Mouse (Mus musculus) A20 (cell line): ENCODE measurements around the gene Pcp2.
"Not testable (repeated sequence)": the region's sequence is repeated elsewhere in the genome, so short reads cannot be mapped to it uniquely, and the experiment has no call there.

ENCODE experiments used
- DNase-seq: peaks from one replicate; pipeline ENCODE4 v3.0.0-alpha.2; 2011; ENCODE audit warnings: low read depth, low spot score

Gene Pcp2

DNA sequence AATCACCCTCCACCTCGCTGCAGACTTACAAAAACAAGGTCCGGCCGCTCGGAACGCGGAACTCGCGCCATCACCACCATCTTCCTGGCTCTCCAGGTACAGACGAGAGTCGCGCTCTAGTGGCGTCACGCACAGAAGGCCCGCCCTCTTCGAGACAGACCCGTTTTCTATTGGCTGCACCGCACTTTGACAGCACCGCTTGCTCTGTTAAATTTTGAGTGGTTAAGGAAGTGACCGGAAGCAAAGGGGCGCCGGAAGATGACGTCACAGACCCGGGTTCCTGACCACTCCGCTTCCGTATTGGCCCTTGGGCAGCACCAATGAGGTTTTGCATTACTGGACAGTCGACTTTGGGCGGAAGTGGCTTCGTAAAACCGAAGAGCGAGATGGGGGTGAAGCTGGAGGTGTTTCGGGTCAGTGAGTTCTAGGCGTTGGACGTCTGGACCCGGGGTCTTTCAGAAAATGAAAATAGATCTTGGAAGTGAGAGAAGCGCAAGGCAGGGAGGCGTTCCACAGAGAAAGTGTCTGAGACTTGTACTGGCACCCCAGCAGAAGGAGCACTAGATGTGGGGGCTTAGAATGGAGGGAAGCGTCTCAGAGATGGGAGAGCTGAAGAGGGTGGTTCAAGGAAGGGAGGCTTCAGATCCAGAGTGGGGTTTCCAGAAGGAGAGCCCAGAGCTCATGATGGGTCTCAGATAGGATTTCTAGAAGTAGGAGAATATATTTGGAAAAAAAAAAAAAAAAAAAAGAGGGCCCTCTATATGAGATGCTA is 4.0 kb downstream of the Pcp2 start, which contains the start of the genes Xab2 and Pet100:
Xab2 (minus strand) TSS at position 118 of the 772 bp plus-strand sequence.
Pet100 (plus strand) TSS at position 350 of the 772 bp plus-strand sequence.
- DNase-seq, result peak; percentile 100

DNA sequence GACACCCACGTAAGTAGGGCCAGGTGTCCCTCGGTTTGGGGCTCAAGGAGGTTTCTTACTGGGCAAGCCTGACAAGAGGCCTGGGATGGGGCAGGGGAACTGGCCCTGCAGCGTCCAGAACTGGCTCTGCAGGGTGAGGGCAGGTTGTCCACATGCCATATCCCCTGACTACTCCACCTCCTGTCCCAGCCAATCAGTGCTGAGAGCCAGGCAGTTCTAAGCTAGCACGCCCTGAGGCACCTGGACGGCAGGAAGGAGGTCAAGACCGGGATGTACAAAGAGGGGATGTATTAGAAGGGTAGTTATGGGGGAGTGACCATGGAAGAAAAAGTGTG is 15.6 kb downstream of the Pcp2 start:
- no peak for DNase-seq

- no peak for DNase-seq
Observed at GRCm38 (mm10) chr8:3609046-3609815, 16.1 kb downstream of the Pcp2 start.

DNA sequence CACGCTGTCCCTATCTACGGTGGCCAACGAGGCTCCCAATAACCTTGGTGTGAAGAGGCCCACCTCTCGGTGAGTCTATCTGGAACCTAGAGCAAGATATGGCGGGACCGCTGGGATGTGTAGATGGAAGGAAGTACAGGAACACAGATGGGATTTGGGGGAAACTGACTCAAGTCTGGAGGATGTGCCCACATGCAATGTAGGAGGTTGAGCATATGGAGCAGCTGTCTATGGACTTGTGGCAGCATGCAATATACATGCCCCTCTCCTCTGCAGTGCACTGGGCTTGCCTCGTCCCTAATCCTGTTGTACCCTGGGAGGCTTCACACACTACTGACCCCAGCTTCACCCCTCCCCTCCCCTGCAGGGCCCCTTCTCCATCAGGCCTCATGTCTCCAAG is 17.5 kb downstream of the Pcp2 start:
- DNase-seq, result no peak

DNA sequence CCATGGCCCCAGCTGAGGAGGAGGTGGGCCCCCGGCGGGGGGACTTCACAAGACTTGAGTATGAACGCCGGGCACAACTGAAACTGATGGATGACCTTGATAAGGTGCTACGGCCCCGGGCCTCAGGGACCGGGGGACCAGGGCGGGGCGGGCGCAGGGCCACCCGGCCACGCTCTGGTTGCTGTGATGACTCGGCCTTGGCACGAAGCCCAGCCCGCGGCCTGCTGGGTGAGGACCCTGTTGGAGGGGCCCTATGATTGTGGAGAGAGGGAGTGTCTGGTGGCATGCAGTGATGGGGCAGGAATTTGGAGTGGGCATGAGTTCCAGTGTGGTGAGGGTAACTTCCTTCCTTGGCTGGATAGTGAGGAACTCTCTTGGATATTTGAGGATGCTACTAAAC is 18.8 kb downstream of the Pcp2 start:
- DNase-seq, result no peak

DNA sequence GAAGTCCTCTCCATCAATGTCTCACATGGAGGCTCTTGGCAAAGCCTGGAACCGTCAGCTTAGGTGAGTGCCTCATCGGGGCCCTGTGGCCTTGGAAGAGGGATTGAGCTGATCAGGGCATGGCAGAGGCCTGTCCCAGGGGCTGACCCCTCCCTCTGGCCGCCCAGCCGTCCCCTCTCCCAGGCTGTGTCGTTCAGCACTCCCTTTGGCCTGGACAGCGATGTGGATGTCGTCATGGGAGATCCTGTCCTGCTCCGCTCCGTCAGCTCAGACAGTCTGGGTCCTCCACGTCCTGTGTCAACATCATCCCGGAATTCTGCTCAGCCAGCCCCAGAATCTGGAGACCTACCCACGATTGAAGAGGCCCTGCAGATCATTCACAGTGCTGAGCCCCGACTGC is 21.9 kb downstream of the Pcp2 start:
- no peak for DNase-seq

DNA sequence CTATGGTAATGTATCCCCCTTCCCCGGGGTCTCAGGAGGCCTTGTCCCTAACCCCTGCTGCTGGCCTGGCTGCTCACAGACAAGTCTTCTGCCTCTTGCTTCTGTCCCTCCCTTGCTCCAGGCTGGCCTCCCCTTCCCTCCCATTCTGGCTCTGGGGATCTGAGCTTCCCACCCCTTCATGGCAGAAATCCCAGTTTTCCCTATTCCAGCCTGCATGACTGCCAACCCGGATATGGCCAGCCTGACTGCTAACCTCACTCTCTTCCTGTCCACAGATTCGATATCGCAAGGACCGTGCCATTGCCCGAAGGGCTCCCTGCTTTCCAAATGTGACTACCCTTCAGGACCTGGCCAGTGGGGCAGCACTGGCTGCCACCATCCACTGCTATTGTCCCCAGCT is 24.9 kb downstream of the Pcp2 start:
- no peak for DNase-seq

- no peak for DNase-seq
Observed at GRCm38 (mm10) chr8:3599219-3599618, 26.1 kb downstream of the Pcp2 start.

GRCm38 (mm10) chr8:3598054-3598453 is 27.3 kb downstream of the Pcp2 start:
- no peak for DNase-seq

DNA sequence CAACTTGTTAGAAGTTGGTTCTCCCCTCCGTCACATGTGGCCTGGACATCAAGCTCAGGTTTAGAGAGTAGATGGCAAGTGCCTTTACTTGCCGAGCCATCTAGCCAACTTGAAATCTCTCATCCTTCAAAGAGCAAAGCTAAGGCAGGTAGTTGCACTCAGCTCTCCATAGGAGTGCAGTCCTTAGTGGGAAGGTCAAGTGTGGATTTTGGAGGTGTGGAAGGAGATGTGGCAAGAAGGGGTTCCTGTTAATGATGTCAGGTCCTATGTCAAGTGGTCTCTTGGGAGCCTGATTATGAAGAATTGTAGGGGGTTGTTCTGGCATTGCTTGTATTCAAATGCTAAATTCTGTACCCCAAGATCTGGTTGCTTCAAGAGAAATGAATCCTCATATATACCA is 30.9 kb downstream of the Pcp2 start:
- DNase-seq, result no peak

DNA sequence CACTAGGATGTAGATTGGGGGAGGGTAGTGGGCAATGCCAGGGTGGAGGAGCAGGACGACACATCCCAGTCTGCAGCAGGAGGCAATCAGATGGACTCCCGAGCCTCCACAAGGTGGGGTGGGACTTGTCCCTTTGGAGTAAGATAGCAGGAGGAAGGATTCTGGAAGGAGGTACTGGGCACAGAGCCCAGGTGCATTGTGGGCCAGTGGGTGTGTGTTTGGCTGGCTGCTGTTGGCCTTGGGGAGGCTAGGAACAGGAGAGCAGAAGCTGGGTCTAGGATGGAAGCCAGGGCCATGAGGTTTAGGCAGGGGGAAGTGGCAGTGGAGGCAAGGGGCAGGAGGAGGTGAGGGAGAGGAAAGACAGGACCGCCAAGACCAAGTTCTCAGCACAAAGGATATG is 31.9 kb downstream of the Pcp2 start:
- no peak for DNase-seq

- peak; percentile 25 for DNase-seq
Observed at GRCm38 (mm10) chr8:3588258-3588633, 37.1 kb downstream of the Pcp2 start.

DNA sequence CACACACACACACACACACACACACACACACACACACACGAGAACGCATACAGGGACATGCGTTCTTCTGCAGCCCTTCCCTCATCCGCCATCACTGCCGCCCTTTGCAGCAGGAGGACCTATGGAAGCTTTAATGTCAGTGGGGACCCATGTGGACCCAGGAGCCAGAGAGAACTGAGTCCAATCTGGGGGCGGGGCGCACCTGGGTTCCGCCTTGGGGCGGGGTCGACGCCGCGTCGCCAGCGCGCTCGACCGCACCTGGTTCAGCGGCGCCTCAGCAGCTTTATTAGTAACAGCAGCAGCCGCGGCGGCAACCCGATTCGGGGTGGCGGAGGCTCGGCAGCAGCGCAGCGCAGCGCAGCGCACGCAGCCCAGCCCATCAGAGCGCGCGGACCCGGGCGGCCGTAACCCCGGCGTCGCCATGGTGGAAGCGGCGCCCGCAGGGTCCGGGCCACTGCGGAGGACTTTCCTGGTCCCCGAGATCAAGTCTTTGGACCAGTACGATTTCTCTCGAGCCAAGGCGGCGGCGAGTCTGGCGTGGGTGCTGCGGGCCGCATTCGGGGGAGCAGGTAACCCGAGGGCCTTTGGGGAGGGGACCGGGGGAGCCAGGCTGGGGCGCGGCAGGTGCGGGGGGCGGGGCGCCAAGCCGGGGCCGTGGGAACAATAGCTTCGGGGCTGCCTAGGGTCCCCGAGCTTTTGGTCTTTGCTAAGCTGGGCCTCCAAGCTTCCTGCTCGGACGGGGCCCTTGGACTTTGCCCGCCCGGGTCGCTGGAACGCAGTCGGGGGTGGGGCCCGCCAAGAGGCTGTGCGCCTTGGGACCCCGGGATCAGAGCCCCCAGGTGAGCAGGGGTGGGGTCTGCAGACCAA is 37.7 kb downstream of the Pcp2 start:
- DNase-seq, result peak; percentile 84

GRCm38 (mm10) chr8:3586993-3587390 is 38.4 kb downstream of the Pcp2 start, which contains the start of gene Camsap3:
Gene Camsap3 (plus strand): TSS chr8:3587293.
- no peak for DNase-seq

GRCm38 (mm10) chr8:3586452-3586851 is 38.9 kb downstream of the Pcp2 start:
- DNase-seq, result no peak

GRCm38 (mm10) chr8:3581961-3582360 is 43.4 kb downstream of the Pcp2 start:
- not testable (repeated sequence) for DNase-seq

GRCm38 (mm10) chr8:3579390-3580364 is 45.7 kb downstream of the Pcp2 start:
- DNase-seq, result no peak

DNA sequence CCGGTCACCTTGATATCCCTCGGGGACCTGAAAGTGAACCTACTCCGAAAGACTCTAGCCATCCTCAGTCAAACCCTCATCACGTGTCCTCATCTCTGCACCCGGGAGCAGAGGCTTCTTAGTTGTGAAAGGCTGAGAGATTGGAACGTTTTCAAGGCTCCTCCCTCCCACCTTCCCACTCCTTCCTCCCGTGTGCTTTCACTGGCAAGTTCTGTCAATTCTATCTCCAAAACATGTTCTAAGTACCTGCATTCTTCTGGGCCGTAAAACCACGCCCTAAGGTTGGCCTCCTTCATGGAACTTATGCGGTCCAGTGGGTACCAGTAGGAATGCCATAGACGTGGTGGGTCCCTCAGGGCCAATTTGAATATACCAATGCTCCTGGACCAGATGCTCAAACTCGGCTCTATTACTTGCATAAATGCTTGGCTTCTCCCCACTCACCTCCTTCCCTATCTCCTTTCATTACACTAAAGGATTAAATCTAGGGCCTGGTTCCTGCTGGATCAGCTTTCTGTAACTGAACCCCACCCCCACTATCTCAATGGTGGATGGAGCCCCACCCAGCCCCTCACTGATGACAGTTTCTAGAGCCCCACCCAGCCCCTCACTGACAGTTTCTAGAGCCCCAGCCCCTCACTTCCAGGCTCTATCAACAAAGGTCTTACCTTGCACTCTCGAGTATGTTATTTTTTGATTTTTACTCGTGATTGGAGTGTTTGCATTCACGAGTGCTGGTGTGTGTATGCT is 49.0 kb downstream of the Pcp2 start:
- no peak for DNase-seq

- DNase-seq, result no peak
Observed at GRCm38 (mm10) chr8:3574546-3574945, 50.8 kb downstream of the Pcp2 start.
